Mouse (Mus musculus) heart, adult 2 months (tissue): Measurements from ENCODE around the gene Adamts4.

Source experiments
- CTCF ChIP-seq: fragments of 200-600 bp; IDR thresholded peaks from 2 replicates; pipeline ENCODE4 v1.8.1; 2022; ENCODE audit warnings: antibody characterized with exemption, mild to moderate bottlenecking, moderate library complexity
- EP300 ChIP-seq: fragments of 200-500 bp; IDR thresholded peaks from 2 replicates; pipeline ENCODE4 v1.6.1; 2011; ENCODE audit warnings: low read depth, low read length, control low read depth; ENCODE audit not compliant: insufficient read depth
- POLR2A ChIP-seq: fragments of 200-500 bp; IDR thresholded peaks from 2 replicates; pipeline ENCODE4 v1.6.1; 2011; ENCODE audit warnings: mild to moderate bottlenecking, low read depth, low read length, control low read depth; ENCODE audit not compliant: insufficient read depth

GRCm38 (mm10) chr1:171285096-171285892 is 35.1 kb downstream of the Adamts4 start:
- TF ChIP-seq CTCF (no peak), EP300 (no peak), POLR2A (no peak)
